9 mouse cellular contexts compared by ENCODE assay signal in the genomic region with DNA sequence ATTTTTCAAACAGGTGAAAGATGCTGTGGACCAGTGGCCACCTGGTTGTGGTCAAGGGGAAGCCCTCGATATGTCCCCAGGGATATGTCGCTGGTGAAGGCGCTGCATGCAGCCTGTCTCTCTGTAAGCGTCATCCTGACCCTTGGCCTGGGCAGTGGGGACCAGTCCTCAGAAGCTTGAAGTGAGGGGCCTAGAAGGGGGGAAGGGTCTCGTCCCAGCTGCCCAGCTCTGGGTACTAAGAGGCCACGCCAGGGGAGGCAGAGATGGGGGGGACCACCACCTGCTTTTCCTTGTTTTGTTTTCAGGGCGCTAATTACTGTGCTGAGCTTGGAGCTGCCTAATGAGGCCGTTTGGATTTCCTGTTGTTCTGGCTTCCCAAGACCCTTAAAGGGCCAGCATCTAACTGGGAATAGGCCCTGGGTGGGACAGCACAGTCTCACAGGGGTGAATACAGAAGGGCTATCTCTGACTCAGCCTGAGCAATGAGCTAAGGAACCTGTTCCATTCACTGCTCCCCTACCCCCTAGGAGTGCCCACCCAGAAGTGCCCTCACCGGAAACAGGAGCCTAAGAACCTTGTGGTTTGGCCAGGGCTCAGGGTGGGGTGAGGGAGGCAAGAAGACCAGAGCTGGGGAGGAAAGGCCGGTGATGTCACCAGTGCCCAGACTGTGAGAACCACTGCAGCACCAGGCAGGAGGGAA. TPM values are rescaled to one million over a fixed set of nuclear protein-coding genes. Genes with fewer than 3 reads are reported as not detected.
A peak's percentile ranks its signal among the peaks of the same experiment; 100 is the strongest.
DNase-seq lines count a peak whose midpoint lies in the region; ATAC-seq and TF ChIP-seq lines count a peak whose summit lies in the region.
"Had no signal": no experiment of that assay in that cellular context is flagged by ENCODE, and none has a peak within 500 bp of the region (broad histone marks: within the 10 kb centered on the region; RNA-seq: fewer than 3 reads in every experiment).

No protein-coding gene starts in this region.

- H3K4me2 ChIP-seq in kidney, embryonic 14.5 days (replicated peaks; ENCODE audit: low read depth, low read length): no peak overlapping the region
- no peak overlapping the region for H3K4me2 ChIP-seq in embryonic facial prominence, embryonic 14.5 days (ENCODE audit: low read depth, low read length)

- ATAC-seq in kidney, embryonic 14.5 days (ENCODE audit: low FRiP score, low TSS enrichment): no peak; the same call in 1 of the 2 replicates
- ATAC-seq in Patski: peak; percentile 53
- peak; percentile 62; the same call in 1 of the 2 replicates for ATAC-seq in embryonic facial prominence, embryonic 14.5 days (ENCODE audit: low read depth)

- no peaks in the 10 kb centered on the region for H3K36me3 ChIP-seq in kidney, embryonic 14.5 days (ENCODE audit: control insufficient read depth, insufficient read depth, low read length)
- H3K36me3 ChIP-seq in embryonic facial prominence, embryonic 14.5 days (ENCODE audit: control insufficient read depth, insufficient read depth, low read length): no peaks in the 10 kb centered on the region

- POLR2A ChIA-PET in Patski (lab: Charles Lee): interaction anchor here (0.6 to 2.2 kb wide), 4 partner anchors 11 to 148 kb away, joined by 3 to 12 read pairs (median 4); a partner anchor contains a TSS

- 23% methylated on average over 10 of the region's 10 CpGs for WGBS in kidney, embryonic 14.5 days
- WGBS in embryonic facial prominence, embryonic 14.5 days: 17% methylated on average over 10 of the region's 10 CpGs

- no peak for TF ChIP-seq CTCF in Patski (IDR thresholded peaks at IDR 0.05)

- no peaks in the 10 kb centered on the region for H3K9me3 ChIP-seq in kidney, embryonic 14.5 days (ENCODE audit: control insufficient read depth, low read length)
- no peaks in the 10 kb centered on the region for H3K9me3 ChIP-seq in embryonic facial prominence, embryonic 14.5 days (ENCODE audit: control insufficient read depth, low read length)

- H3K4me1 ChIP-seq in kidney, embryonic 14.5 days (ENCODE audit: control insufficient read depth, insufficient read depth, low read length): peaks cover 18% of the 10 kb centered on the region
- H3K4me1 ChIP-seq in embryonic facial prominence, embryonic 14.5 days (ENCODE audit: control insufficient read depth, insufficient read depth, low read length): no peaks in the 10 kb centered on the region

- H3K9ac ChIP-seq in kidney, embryonic 14.5 days (ENCODE audit: low read depth, low read length): no peak overlapping the region
- no peak overlapping the region; the same call in 1 of the 2 replicates for H3K9ac ChIP-seq in embryonic facial prominence, embryonic 14.5 days (ENCODE audit: low read depth, low read length)

- CTCF ChIA-PET in Patski (lab: Charles Lee): interaction anchor here (1.0 to 5.0 kb wide), 4 partner anchors 15 to 99 kb away, joined by 4 to 23 read pairs (median 6); a partner anchor contains a TSS

- H3K27ac ChIP-seq in kidney, embryonic 14.5 days (ENCODE audit: low read depth, low read length): peak overlapping the region; percentile 6; the same call in 1 of the 2 replicates
- H3K27ac ChIP-seq in embryonic facial prominence, embryonic 14.5 days (replicated peaks; ENCODE audit: low read depth, low read length): no peak overlapping the region

- no peak overlapping the region for H3K4me3 ChIP-seq in kidney, embryonic 14.5 days (ENCODE audit: low read length)
- H3K4me3 ChIP-seq in embryonic facial prominence, embryonic 14.5 days (ENCODE audit: low read depth, low read length): no peak overlapping the region

- no peak for DNase-seq in kidney, postnatal 4 days
- DNase-seq in Patski (ENCODE audit: low read depth, low spot score): no peak
- no peak for DNase-seq in embryonic facial prominence, embryonic 14.5 days (ENCODE audit: low spot score)
- peak; percentile 64 for DNase-seq in lung, postnatal 10 days
- DNase-seq in spleen, postnatal 4 days (ENCODE audit: low spot score in 2 of 2): no peak
- no peak for DNase-seq in frontal cortex, adult 2 months (ENCODE audit: extremely low spot score in 1 of 2, low spot score in 1 of 2)
- DNase-seq: kidney, postnatal 36 days; thymus, postnatal 4 days had no signal

- in situ Hi-C loops in Patski (cut with MboI; ENCODE audit: low pct_unique_long_range_greater_than_20kb): no loop called here

- 0 out of 2 replicates have a peak, but pooled peaks cover 3% of the 10 kb centered on the region for H3K27me3 ChIP-seq in kidney, embryonic 14.5 days (ENCODE audit: control insufficient read depth, insufficient read depth, low read length)
- H3K27me3 ChIP-seq in Patski: no peaks in the 10 kb centered on the region
- no peaks in the 10 kb centered on the region for H3K27me3 ChIP-seq in embryonic facial prominence, embryonic 14.5 days (replicated peaks; ENCODE audit: control insufficient read depth, insufficient read depth, low read length)

RNA-seq across cellular contexts. Expression of a gene that starts 11.7 kb away (rescaled TPM):
- polyA plus RNA-seq in kidney, embryonic 14.5 days (2014; fragmentation: Nextera tagmentation; extraction: Ambion mirVana): 4.9 and 8.3 TPM in 2 replicates
- polyA plus RNA-seq in Patski (2021): 3.2 TPM
- 5.0 and 6.8 TPM in 2 replicates for polyA plus RNA-seq in embryonic facial prominence, embryonic 14.5 days (2014; fragmentation: Nextera tagmentation; extraction: Ambion mirVana)
- 3.3 and 4.2 TPM in 2 replicates for polyA plus RNA-seq in frontal cortex, adult 2 months (2012; rRNA removed)

RNA-seq across cellular contexts. Expression of a gene that starts 25.4 kb away (rescaled TPM):
- 7.1 and 13.3 TPM in 2 replicates for polyA plus RNA-seq in kidney, embryonic 14.5 days (2014; fragmentation: Nextera tagmentation; extraction: Ambion mirVana)
- 25.3 TPM for polyA plus RNA-seq in Patski (2021)
- polyA plus RNA-seq in embryonic facial prominence, embryonic 14.5 days (2014; fragmentation: Nextera tagmentation; extraction: Ambion mirVana): 12.5 and 15.5 TPM in 2 replicates
- 28.6 and 28.8 TPM in 2 replicates for polyA plus RNA-seq in frontal cortex, adult 2 months (2012; rRNA removed)

RNA-seq across cellular contexts. Expression of a gene that starts 37.1 kb away (rescaled TPM):
- polyA plus RNA-seq in kidney, embryonic 14.5 days (2014; fragmentation: Nextera tagmentation; extraction: Ambion mirVana): 0.38 and 1.0 TPM in 2 replicates
- polyA plus RNA-seq in Patski (2021): 34.2 TPM
- 1.4 and 1.7 TPM in 2 replicates for polyA plus RNA-seq in embryonic facial prominence, embryonic 14.5 days (2014; fragmentation: Nextera tagmentation; extraction: Ambion mirVana)
- polyA plus RNA-seq in frontal cortex, adult 2 months (2012; rRNA removed): 7.1 and 7.6 TPM in 2 replicates

RNA-seq across cellular contexts. Expression of a gene that starts 42.9 kb away (rescaled TPM):
- 0.23 and 0.61 TPM in 2 replicates for polyA plus RNA-seq in kidney, embryonic 14.5 days (2014; fragmentation: Nextera tagmentation; extraction: Ambion mirVana)
- 2.2 TPM for polyA plus RNA-seq in Patski (2021)
- 9.8 and 10.4 TPM in 2 replicates for polyA plus RNA-seq in embryonic facial prominence, embryonic 14.5 days (2014; fragmentation: Nextera tagmentation; extraction: Ambion mirVana)
- 6.2 and 6.5 TPM in 2 replicates for polyA plus RNA-seq in frontal cortex, adult 2 months (2012; rRNA removed)
